Mouse (Mus musculus) spleen, adult 2 months (tissue): Measurements from ENCODE around the gene Rnf32.

Experiments used
- CTCF ChIP-seq: fragments of 200-500 bp; IDR thresholded peaks from 2 replicates; pipeline ENCODE4 v1.5.1; 2011; ENCODE audit warnings: mild to moderate bottlenecking, inconsistent platforms; ENCODE audit not compliant: insufficient read depth, insufficient read length, insufficient replicate concordance; ENCODE audit errors: extremely low read depth
- POLR2A ChIP-seq: fragments of 200-500 bp; IDR thresholded peaks from 2 replicates; pipeline ENCODE4 v1.6.1; 2011; ENCODE audit warnings: low read depth, low read length, inconsistent platforms

GRCm38 (mm10) chr5:29196264-29196658 is 469 bp downstream of the Rnf32 start:
- no peak for TF ChIP-seq CTCF
- no peak for TF ChIP-seq POLR2A
